Mouse (Mus musculus) MEL (cell line): ENCODE data around the gene Lamtor1. TPM values are rescaled to one million over a fixed set of nuclear protein-coding genes. Genes with fewer than 3 reads are reported as not detected.
A peak's percentile ranks its signal among the peaks of the same experiment; 100 is the strongest.

Source experiments
- DNase-seq: peaks from one replicate; pipeline ENCODE4 v3.0.0; 2011; ENCODE audit warnings: low read depth, low spot score
- H3K27ac ChIP-seq: 2 replicates; pipeline ENCODE4 v1.5.1; 2012; ENCODE audit warnings: low read depth, mild to moderate bottlenecking, control low read depth, low read length, moderate library complexity; ENCODE audit not compliant: control insufficient read depth
- H3K27me3 ChIP-seq, 2 experiments: fragments of 150-350 bp in 1 of 2; sonication (generic) in 1 of 2; 2 replicates each; pipeline ENCODE4 v1.6.1; 2012; ENCODE audit warnings: low read length in 2 of 2, mild to moderate bottlenecking in 2 of 2, improper control_type of control experiment in 1 of 2, moderate library complexity in 1 of 2; ENCODE audit not compliant: insufficient read depth in 2 of 2, control insufficient read depth in 1 of 2
- H3K36me3 ChIP-seq, 2 experiments: 2 replicates each; pipeline ENCODE4 v1.6.1; 2012 to 2014; ENCODE audit warnings: low read length in 2 of 2, improper control_type of control experiment in 1 of 2, inconsistent platforms in 1 of 2, mild to moderate bottlenecking in 1 of 2; ENCODE audit not compliant: insufficient read depth in 2 of 2, control insufficient read depth in 1 of 2
- H3K4me1 ChIP-seq, 2 experiments: fragments of 150-350 bp in 1 of 2; sonication (generic) in 1 of 2; 2 replicates each; pipeline ENCODE4 v1.6.1; 2012; ENCODE audit warnings: low read length in 2 of 2, improper control_type of control experiment in 1 of 2, mild to moderate bottlenecking in 1 of 2; ENCODE audit not compliant: insufficient read depth in 2 of 2, control insufficient read depth in 1 of 2
- H3K4me3 ChIP-seq, 2 experiments: fragments of 150-350 bp in 1 of 2; sonication (generic) in 1 of 2; 2 replicates each; pipeline ENCODE4 v1.5.1; 2012; ENCODE audit warnings: low read depth in 2 of 2, low read length in 2 of 2, mild to moderate bottlenecking in 2 of 2, moderate library complexity in 2 of 2, control low read depth in 1 of 2, improper control_type of control experiment in 1 of 2; ENCODE audit not compliant: control insufficient read depth in 1 of 2, insufficient read depth in 1 of 2
- H3K79me2 ChIP-seq: 2 replicates; pipeline ENCODE4 v1.6.1; 2012; ENCODE audit warnings: mild to moderate bottlenecking, low read length, moderate library complexity; ENCODE audit not compliant: control insufficient read depth, poor library complexity, insufficient read depth
- H3K9ac ChIP-seq: 2 replicates; pipeline ENCODE4 v1.6.1; 2012; ENCODE audit warnings: low read depth, mild to moderate bottlenecking, control low read depth, low read length, moderate library complexity; ENCODE audit not compliant: control insufficient read depth, poor library complexity, severe bottlenecking
- H3K9me3 ChIP-seq: fragments of 150-350 bp; sonication (generic); replicated peaks from 2 replicates; pipeline ENCODE4 v1.6.1; 2012; ENCODE audit warnings: mild to moderate bottlenecking, low read length, improper control_type of control experiment, moderate library complexity; ENCODE audit not compliant: insufficient read depth
- CHD2 ChIP-seq: IDR thresholded peaks from 2 replicates; pipeline ENCODE4 v1.6.1; 2011; ENCODE audit warnings: low read length, improper control_type of control experiment
- E2F4 ChIP-seq: IDR thresholded peaks from 2 replicates; pipeline ENCODE4 v1.6.1; 2011; ENCODE audit warnings: low read depth, low read length, improper control_type of control experiment, borderline replicate concordance
- EP300 ChIP-seq, 2 experiments: IDR thresholded peaks; 2 replicates each; pipeline ENCODE4 v1.6.1; 2011; ENCODE audit warnings: improper control_type of control experiment in 2 of 2, low read length in 2 of 2, low read depth in 1 of 2, mild to moderate bottlenecking in 1 of 2
- ETS1 ChIP-seq: IDR thresholded peaks from 2 replicates; pipeline ENCODE4 v1.6.1; 2012; ENCODE audit warnings: low read depth, mild to moderate bottlenecking, inconsistent platforms, low read length, improper control_type of control experiment, moderate library complexity
- GABPA ChIP-seq: IDR thresholded peaks from 2 replicates; pipeline ENCODE4 v1.6.1; 2012; ENCODE audit warnings: low read depth, mild to moderate bottlenecking, inconsistent platforms, low read length, improper control_type of control experiment, moderate library complexity
- KAT2A ChIP-seq: conservative IDR thresholded peaks from 2 replicates; pipeline ENCODE4 v1.6.1; 2012; ENCODE audit warnings: low read depth, low read length, improper control_type of control experiment, inconsistent platforms
- MAX ChIP-seq: IDR thresholded peaks from 2 replicates; pipeline ENCODE4 v1.6.1; 2011; ENCODE audit warnings: low read length, improper control_type of control experiment
- MAZ ChIP-seq: IDR thresholded peaks from 2 replicates; pipeline ENCODE4 v1.6.1; 2012; ENCODE audit warnings: low read depth, mild to moderate bottlenecking, inconsistent platforms, low read length, improper control_type of control experiment
- MYB ChIP-seq: IDR thresholded peaks from 2 replicates; pipeline ENCODE4 v1.6.1; 2011; ENCODE audit warnings: mild to moderate bottlenecking, low read depth, low read length, improper control_type of control experiment
- MYC ChIP-seq: IDR thresholded peaks from 2 replicates; pipeline ENCODE4 v1.6.1; 2011; ENCODE audit warnings: low read depth, mild to moderate bottlenecking, low read length, improper control_type of control experiment, moderate library complexity
- NELFE ChIP-seq: IDR thresholded peaks from 2 replicates; pipeline ENCODE4 v1.6.1; 2011; ENCODE audit warnings: low read depth, low read length, improper control_type of control experiment
- NRF1 ChIP-seq: IDR thresholded peaks from 2 replicates; pipeline ENCODE4 v1.6.1; 2014; ENCODE audit warnings: low read depth, mild to moderate bottlenecking, inconsistent platforms, low read length, improper control_type of control experiment, moderate library complexity; ENCODE audit not compliant: poor library complexity, insufficient read depth, severe bottlenecking
- RAD21 ChIP-seq: IDR thresholded peaks from 2 replicates; pipeline ENCODE4 v1.6.1; 2011; ENCODE audit warnings: mild to moderate bottlenecking, low read depth, low read length, improper control_type of control experiment
- RCOR1 ChIP-seq: IDR thresholded peaks from 2 replicates; pipeline ENCODE4 v1.6.1; 2012; ENCODE audit warnings: low read depth, mild to moderate bottlenecking, inconsistent platforms, low read length, improper control_type of control experiment
- SIN3A ChIP-seq: IDR thresholded peaks from 2 replicates; pipeline ENCODE4 v1.6.1; 2012; ENCODE audit warnings: low read length, improper control_type of control experiment, inconsistent platforms
- SMC3 ChIP-seq: IDR thresholded peaks from 2 replicates; pipeline ENCODE4 v1.6.1; 2011; ENCODE audit warnings: low read depth, low read length, improper control_type of control experiment
- TCF12 ChIP-seq: IDR thresholded peaks from 2 replicates; pipeline ENCODE4 v1.6.1; 2014; ENCODE audit warnings: low read depth, mild to moderate bottlenecking, inconsistent platforms, low read length, improper control_type of control experiment, moderate library complexity
- UBTF ChIP-seq: IDR thresholded peaks from 2 replicates; pipeline ENCODE4 v1.6.1; 2012; ENCODE audit warnings: low read depth, mild to moderate bottlenecking, inconsistent platforms, low read length, improper control_type of control experiment, moderate library complexity, borderline replicate concordance; ENCODE audit not compliant: insufficient read depth
- USF2 ChIP-seq, 2 experiments: IDR thresholded peaks; 2 replicates each; pipeline ENCODE4 v1.6.1; 2011 to 2012; ENCODE audit warnings: improper control_type of control experiment in 2 of 2, low read length in 2 of 2, borderline replicate concordance in 1 of 2, inconsistent platforms in 1 of 2, low read depth in 1 of 2, mild to moderate bottlenecking in 1 of 2; ENCODE audit not compliant: insufficient read depth in 1 of 2
- ZKSCAN1 ChIP-seq: IDR thresholded peaks from 2 replicates; pipeline ENCODE4 v1.6.1; 2012; ENCODE audit warnings: low read depth, mild to moderate bottlenecking, inconsistent platforms, low read length, improper control_type of control experiment, moderate library complexity
- ZMIZ1 ChIP-seq: IDR thresholded peaks from 2 replicates; pipeline ENCODE4 v1.6.1; 2012; ENCODE audit warnings: low read depth, mild to moderate bottlenecking, inconsistent platforms, low read length, improper control_type of control experiment, moderate library complexity
- ZNF384 ChIP-seq: IDR thresholded peaks from 2 replicates; pipeline ENCODE4 v1.6.1; 2012; ENCODE audit warnings: low read depth, mild to moderate bottlenecking, inconsistent platforms, low read length, improper control_type of control experiment
- polyA plus RNA-seq, 2 experiments: library from polyadenylated mRNA; stranded (reverse) in 1 of 2; unstranded in 1 of 2; fragments of >175 nt in 1 of 2; fragments of >200 nt in 1 of 2; gene quantifications; 2 replicates each; pipeline versions ENCODE4 v1.2.1 to v1.2.4; 2012; ENCODE audit warnings: low replicate concordance in 2 of 2, low read depth in 1 of 2; ENCODE audit not compliant: insufficient read length in 2 of 2, insufficient read depth in 1 of 2, missing spikeins in 1 of 2
- total RNA-seq: library from RNA; depleted of rRNA; stranded (reverse); fragments of 300-350 nt; gene quantifications from 2 replicates; pipeline ENCODE4 v1.2.3, GENCODE M21; 2012

The Lamtor1 gene
- total and polyA plus RNA-seq, 3 experiments: 79.5 to 115 TPM; not detected in 1

GRCm38 (mm10) chr7:101935957-101936356, 30.3 kb downstream of the Lamtor1 start:
- H3K79me2 ChIP-seq: peaks cover 57% of the 10 kb centered on the region
- H3K27me3 ChIP-seq: no peaks in the 10 kb centered on the region
- H3K4me1 ChIP-seq: peaks cover 7 to 28% of the 10 kb centered on the region in 2 experiments
- no peak overlapping the region for H3K27ac ChIP-seq
- no peaks in the 10 kb centered on the region for H3K9me3 ChIP-seq
- H3K9ac ChIP-seq: no peak overlapping the region
- DNase-seq: peak; percentile 48
- peaks cover 8 to 33% of the 10 kb centered on the region in 2 experiments for H3K36me3 ChIP-seq
- TF ChIP-seq RAD21 (peak; percentile 4; the same call in 1 of the 2 replicates), ZKSCAN1 (no peak)
- TF ChIP-seq, all 39 proteins: peak for 1
- no peak overlapping the region for H3K4me3 ChIP-seq

GRCm38 (mm10) chr7:101936996-101937395, 31.3 kb downstream of the Lamtor1 start:
- no peaks in the 10 kb centered on the region for H3K9me3 ChIP-seq
- no peak overlapping the region for H3K9ac ChIP-seq
- no peaks in the 10 kb centered on the region for H3K27me3 ChIP-seq
- no peak for DNase-seq
- no peak overlapping the region for H3K27ac ChIP-seq
- no peak for TF ChIP-seq USF2 (IDR thresholded peaks at IDR 0.05; ENCODE audit: borderline replicate concordance in 1 of 2, insufficient read depth in 1 of 2, low read depth in 1 of 2, low read length in 2 of 2)
- TF ChIP-seq ETS1: no peak
- TF ChIP-seq ZNF384: no peak
- no peak for TF ChIP-seq NELFE
- no peak for TF ChIP-seq MYB
- no peak for TF ChIP-seq NRF1
- TF ChIP-seq CHD2: no peak
- TF ChIP-seq SMC3: no peak
- no peak for TF ChIP-seq MYC
- no peak for TF ChIP-seq SIN3A
- TF ChIP-seq EP300 (IDR thresholded peaks at IDR 0.05; ENCODE audit: low read depth in 1 of 2, low read length in 2 of 2): no peak
- no peak for TF ChIP-seq MAZ
- no peak for TF ChIP-seq TCF12
- peaks cover 8 to 30% of the 10 kb centered on the region in 2 experiments for H3K36me3 ChIP-seq
- H3K4me3 ChIP-seq: no peak overlapping the region
- peaks cover 63% of the 10 kb centered on the region for H3K79me2 ChIP-seq
- H3K4me1 ChIP-seq: peaks cover 7 to 24% of the 10 kb centered on the region in 2 experiments; a peak in 3 of 4 replicates

DNA sequence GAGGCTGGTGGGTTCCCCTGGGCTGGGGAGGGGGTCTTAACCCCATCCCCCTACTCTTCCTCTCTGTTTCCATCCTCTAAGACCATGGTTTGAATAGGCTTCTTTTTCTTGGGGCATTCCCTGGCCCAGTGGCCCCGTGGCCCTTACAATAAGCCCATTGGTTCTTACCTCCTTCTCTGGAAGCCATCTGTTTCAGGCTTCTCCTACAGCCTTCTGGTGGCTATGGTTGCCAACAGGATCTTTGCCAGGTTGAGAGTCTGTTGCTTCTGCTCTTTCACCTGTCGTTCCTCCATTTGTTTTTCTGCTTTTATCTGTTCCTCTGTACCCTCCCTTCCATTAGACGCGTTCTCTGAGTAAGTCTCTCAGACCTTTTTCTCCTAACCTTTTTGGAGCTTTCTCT, 31.9 kb downstream of the Lamtor1 start:
- TF ChIP-seq MAZ: no peak
- no peak for TF ChIP-seq EP300 (IDR thresholded peaks at IDR 0.05; ENCODE audit: low read depth in 1 of 2, low read length in 2 of 2)
- no peak for TF ChIP-seq RCOR1
- TF ChIP-seq TCF12: no peak
- no peak for TF ChIP-seq MYC
- TF ChIP-seq MAX: no peak
- TF ChIP-seq ZMIZ1: no peak
- TF ChIP-seq MYB: no peak
- TF ChIP-seq GABPA: no peak
- TF ChIP-seq CHD2: no peak
- no peak for TF ChIP-seq KAT2A
- no peak for TF ChIP-seq E2F4
- TF ChIP-seq ZKSCAN1: no peak
- no peak for TF ChIP-seq UBTF
- no peak for TF ChIP-seq ZNF384
- TF ChIP-seq, all 39 proteins: peak for 0
- peaks cover 61% of the 10 kb centered on the region for H3K79me2 ChIP-seq
- H3K27me3 ChIP-seq: no peaks in the 10 kb centered on the region
- H3K4me1 ChIP-seq: peaks cover 7 to 22% of the 10 kb centered on the region in 2 experiments; a peak in 3 of 4 replicates
- no peak for DNase-seq
- no peak overlapping the region for H3K4me3 ChIP-seq
- H3K9me3 ChIP-seq: no peaks in the 10 kb centered on the region
- H3K9ac ChIP-seq: no peak overlapping the region
- H3K36me3 ChIP-seq: peaks cover 8 to 26% of the 10 kb centered on the region in 2 experiments
- H3K27ac ChIP-seq: no peak overlapping the region
